Mouse (Mus musculus) embryo, embryonic 10 days (tissue): Measurements from ENCODE around the gene Fkbp2.

Source experiments
- DNase-seq: peaks from one replicate; pipeline ENCODE4 v3.0.0-alpha.2; 2015; ENCODE audit warnings: low spot score

Fkbp2 gene

DNA sequence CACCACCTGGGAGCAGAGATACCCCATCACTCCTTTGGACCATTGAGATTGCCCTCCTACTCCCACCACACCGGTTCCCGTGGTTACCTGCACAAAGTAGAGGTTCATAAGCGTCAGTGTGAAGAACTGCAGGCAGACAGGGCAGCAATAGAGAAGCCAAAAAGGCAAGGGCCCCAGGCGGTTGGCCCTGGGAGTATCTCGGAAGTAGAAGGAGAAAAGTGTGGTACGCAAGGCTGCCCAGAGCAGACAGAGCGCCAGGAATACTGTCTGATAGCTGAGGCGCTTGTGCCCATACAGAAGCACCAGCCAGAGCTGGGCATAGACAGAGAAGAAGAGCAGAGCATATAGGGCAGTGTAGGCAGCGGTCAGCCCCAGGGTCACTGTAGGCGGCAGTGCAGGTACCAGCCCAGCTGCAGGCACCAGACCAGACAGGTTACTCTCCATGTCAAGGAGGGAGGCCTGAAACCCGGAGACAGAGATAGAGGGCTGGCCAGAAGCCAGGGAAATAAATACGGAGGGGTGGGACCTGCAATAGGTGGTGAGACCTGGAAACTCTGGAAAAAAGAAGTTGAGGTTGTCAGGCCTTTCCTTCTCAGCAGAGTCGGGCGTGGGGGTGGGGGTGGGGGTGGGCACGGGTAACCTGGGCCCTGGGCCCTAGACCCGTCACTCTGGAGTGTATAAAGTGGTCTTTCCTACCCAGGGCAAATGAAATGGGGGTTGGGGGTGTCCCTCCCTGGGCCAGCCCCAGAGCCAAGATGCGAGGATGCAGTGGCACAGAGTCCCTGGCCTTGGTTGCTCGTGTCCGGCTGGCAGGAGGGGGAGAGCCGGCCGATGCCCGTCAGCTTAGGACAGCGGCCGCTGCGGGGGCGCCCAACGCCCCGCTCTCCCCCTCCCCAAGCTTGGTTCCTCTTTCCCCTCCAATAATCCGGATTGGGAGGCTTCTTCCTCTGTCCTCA, 39.6 kb downstream of the Fkbp2 start:
- DNase-seq, result no peak

DNA sequence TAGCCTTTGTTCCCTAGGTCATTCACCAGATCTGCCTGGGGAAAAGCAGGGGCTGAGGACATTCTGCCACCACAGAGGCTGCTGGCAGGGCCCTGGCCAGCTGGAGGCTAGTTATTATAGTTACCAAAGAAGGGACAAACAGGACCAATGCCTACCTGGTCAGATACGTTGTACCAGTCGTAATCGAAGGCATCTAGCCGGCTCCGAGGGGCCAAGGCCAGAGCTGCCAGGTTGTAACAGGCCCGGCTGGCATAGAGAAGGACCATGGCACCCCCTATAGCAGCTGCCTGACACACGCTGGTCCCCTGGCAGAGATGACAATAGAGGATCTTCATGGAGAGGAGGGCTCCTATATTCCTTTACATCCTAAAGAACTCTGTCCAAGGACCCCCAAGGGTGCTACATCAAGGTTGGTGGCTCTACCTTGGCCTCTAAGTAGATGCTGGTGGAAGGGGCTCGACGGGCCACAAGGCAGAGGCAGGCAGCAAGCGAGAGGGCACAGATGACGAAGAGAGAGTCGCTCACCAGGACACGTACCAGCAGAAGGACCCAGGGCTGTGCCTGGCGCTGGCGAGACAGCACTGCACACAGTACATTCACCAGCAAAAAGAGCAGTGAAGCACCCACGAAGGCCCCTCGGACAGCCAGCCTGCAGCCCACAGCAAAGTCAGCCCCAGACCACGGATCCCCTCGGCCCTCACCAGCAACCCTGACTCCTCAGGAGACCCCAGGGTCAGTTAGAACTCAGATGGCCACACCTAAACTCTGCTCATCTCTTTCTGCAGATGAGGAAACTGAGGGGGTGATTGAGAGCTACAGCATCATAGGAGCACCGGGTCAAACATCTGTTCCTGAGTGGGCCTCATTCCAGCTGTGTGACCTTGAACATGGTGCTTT, 40.9 kb downstream of the Fkbp2 start:
- no peak for DNase-seq

DNA sequence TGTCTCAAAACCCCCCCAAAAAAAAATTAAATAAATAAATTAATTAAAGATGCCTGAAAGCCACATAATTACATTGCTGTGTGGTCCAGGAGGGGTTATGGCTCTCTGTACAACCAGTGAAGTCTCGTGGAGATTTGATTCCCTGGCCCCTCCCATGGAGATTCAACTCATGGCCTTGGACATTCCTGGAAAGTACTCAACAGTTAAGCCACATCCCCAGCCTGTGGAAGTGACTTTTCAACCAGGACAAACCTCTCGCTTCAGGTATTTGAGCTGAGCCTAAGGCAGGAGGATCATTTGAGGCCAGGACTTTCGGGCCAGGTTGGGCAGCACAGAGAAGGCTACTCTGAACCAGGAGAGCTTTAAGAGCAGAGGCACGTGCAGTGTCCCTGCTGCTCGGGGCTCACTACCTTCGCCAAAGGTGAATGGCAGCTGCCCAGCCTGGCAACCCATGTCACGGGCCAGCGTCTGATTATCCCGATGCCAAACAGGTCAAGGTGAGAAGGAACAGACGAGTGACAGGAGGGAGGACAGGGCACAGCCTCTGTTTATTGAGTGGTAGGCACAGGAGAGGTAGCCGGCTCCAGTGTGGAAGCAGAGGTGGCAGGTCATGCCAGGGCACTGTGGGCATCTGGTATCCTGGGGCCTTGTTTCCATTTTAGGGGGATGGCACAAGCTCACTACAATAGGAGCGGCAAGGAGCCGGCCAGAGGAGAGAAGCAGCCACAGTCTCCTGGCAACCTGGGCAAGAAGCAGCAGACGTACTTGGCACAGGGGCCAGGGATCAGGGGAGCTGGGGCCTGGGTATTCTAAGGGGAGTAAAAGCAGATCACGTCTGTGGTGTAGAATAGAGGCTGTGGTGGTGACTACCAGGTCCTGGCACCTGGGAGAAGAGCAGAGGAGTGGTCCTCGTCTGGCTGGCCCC, 42.5 kb downstream of the Fkbp2 start:
- no peak for DNase-seq

DNA sequence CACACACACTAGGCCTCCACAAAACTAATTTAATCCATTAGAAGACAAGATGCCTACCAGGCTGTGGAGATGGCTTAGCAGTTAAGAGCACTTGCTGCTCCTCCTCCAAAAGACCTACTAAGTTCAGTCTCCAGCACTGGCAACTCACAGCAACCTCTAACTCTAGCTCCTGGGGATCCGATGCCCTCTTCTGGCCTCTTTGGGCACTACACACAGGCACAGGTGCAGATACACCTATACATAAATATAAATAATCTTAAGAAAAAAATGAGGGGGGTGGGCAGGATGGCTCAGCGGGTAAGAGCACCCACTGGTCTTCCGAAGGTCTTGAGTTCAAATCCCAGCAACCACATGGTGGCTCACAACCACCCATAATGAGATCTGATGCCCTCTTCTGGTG, 44.0 kb downstream of the Fkbp2 start:
- no peak for DNase-seq

DNA sequence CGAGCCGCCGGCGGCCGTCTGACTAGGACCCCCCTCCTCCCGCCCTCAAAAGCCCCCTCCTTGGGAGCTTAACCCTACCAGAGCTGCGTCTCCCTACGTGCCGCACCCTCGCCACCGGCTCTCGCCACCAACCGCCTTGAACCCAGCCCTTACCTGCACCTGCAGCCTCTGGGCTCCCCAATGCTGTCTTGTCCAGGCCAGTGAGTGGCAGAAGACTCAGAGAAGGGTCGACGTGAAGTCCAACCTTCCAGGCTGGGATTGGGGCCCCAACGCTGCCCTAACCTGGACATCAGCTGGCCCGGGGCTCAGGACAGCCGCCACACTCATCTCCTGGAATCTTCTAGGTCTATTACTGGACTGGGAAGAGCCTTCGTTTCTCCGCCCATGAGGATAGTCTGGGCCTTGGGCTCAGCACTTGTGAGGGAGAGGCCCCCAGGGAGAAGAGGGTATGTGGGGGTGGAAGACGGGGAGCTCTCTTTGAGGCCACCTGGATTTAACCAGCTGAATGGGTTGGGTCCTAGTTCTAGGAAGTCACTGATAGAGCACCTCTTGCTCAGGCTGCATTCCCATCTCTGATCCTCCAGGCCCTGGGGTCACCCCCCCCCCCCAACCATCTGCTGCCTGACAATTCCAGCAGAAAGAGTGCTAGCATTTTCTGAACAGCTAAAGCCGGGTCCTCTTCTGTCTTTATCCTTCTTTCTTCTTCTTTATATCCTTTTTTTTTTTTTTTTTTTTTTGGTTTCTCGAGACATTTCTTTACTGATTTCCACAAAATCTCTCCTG, 45.9 kb downstream of the Fkbp2 start, which contains the start of gene Kcnk4:
Kcnk4 (minus strand) TSS at position 321 of the 783 bp plus-strand sequence.
- no peak for DNase-seq

DNA sequence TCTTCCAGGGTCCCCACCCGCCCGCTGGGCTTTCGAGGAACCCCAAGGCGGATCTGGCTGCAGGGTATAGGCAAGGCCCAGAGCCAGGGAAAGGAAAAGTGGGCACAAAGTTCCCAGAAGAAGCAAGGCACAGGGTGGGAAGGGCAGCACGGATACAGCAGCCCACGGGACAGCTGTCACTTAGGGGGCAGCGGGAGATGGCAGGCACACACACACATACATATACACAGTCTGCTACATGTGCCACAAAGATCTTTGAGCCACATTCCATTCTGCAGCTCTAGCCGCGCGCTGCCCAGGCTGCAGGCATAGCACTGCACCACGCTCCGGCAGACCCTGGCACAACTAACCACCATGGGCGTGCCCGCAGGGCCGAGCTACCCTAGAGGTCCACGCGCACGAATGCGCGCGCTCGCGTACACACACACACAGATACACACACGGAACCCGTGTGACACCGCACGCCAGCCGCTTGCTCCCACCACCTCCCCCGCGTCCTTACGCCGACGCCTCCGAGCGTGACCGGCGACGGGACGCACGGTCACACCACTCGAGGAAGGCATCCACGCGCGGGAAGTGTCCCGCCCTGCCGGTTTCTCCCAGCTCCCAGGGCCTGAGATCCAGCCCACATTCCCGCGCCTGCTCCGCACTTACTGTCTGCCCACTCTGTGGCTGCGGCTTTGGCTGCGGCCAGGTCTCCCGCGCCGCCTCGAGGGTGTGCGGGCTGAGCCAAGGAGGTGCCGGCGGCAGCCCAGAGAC, 46.7 kb downstream of the Fkbp2 start:
- DNase-seq, result no peak

DNA sequence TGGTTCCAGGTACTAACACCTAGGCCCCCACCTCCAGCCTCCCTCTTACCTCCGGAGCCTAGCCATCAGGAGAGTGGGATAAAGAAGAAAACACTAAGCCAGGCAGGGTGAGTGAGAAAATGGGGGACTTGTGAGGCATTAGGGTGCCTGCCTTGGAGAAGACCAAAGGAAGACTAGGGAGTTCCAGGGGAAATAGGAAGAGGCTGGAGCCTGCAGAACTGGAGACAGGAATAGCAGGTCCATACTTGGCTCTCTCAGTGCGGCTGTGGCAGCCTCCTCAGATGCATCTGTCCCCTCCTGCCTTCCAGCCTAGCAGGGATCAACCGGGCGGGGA, 47.2 kb downstream of the Fkbp2 start:
- DNase-seq, result no peak

DNA sequence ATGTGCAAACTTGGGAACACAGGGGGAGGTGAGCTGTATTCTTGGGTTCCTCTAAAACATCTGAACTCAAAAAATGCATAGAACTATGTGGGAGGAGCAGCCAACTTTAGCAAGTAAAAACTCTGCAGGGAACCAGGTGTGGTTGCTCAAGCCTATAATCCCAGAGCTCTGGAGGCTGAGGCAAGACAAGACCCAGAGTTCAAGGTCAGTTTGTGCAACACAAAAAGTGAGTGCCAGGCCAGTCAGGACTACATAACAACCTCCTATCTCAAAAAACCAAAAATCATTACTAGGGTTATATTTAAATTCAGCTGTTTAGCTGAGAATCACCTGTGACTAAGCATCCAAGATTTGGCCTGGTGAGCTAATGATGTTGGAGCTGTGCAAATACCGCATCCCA, 48.3 kb downstream of the Fkbp2 start:
- no peak for DNase-seq

DNA sequence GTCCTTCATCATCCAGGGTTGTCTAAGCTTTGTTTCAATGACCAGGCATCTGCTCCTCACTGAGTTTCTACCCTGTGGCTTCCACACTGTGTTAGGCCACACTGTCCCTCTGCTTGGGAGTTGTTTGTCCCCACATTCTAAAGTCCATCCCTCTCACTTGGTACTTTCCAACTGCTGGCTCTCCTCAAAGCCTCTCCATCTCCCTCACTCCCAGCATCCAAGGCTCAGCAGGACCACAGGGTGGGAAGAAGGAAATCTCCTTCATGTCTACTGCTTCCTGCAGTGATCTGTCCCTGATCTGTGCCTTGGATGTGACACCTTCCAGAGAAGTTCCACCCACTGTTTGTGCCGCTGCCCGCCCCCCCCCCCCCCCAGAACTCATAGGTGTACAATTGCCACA, 49.3 kb downstream of the Fkbp2 start:
- no peak for DNase-seq

DNA sequence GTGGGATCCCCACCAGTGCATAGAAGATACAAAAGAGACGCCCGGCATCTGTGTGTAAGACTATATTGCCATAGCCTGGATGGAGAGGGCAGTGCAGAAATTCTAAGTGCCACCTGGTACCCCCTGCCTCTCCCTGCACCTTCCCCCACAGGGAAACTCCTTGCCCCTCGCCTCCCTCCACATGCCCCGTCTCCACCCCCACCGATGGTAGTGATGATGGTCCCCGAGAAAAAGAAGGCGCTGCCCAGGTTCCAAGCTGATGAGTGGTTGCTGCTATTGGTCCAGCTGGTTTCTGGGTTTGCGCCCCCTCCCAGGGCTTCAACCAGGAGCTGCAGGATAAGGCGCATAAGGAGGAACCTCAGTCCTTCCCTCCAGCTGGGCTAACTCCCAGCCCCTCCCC, 52.2 kb downstream of the Fkbp2 start:
- no peak for DNase-seq
